In genomic region chr4:62361997-62362396, GRCm38 (mm10) we compare ENCODE assay signal across 1 mouse cellular context.
TF ChIP-seq lines count a peak whose summit lies in the region.

No protein-coding gene starts in this region.

TF ChIP-seq in MEL, 35 proteins besides CTCF, POLR2A, EP300 and RAD21 (continued from another document):
- peak; percentile 82 for TF ChIP-seq RCOR1 (IDR thresholded peaks at IDR 0.05; ENCODE audit: low read depth, low read length)
- peak; percentile 52; the same call in 1 of the 2 replicates for TF ChIP-seq GATA1 (IDR thresholded peaks at IDR 0.05; ENCODE audit: low read depth, low read length)
TF ChIP-seq in MEL: peak in this region for 2.
